Mouse (Mus musculus): Measurements from ENCODE around the gene Epha10. TPM values are rescaled to one million over a fixed set of nuclear protein-coding genes. Genes with fewer than 3 reads are reported as not detected.

Gene Epha10
- polyA plus RNA-seq, 1 experiment from 2014 or later = not detected

- WGBS (ENCODE audit: missing documents) = 88% methylated on average over 1 of the region's 1 CpGs
- no peaks in the 10 kb centered on the region for H3K36me3 ChIP-seq (ENCODE audit: inconsistent target)
- H3K4me3 ChIP-seq (ENCODE audit: inconsistent target) = no peak overlapping the region
Measured at GRCm38 (mm10) chr4:124872719-124873118, 8.0 kb upstream of the Epha10 start.

DNA sequence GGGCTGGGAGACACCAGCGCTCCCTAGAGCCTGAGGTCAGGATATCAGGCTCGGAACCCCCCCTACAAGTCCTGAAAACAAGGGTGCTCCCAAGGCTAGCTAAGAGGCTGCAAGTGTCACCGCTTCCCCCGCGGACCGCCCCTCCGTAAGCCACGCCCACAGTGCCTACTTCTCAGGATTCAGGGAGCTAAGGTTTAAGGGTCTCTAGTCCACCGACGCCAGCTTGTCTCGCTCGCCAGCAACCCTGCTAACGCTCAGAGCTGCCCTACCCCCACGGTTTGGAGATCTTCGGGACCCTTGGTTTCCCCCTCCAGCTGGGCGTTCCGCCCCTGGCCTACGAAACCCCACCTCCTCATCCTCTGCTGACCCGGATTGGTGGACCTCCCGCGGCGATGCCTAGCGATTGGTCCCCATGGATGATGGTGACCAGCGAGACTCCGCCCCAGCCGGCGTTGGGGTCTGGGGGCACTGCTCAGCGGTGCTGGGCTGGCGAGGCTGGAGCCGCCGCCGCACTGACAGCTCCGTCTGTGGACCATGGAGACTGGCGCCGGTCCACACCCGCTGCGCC, 726 bp downstream of the Epha10 start:
- H3K79me2 ChIP-seq (ENCODE audit: inconsistent target) = no peaks in the 10 kb centered on the region
- no peaks in the 10 kb centered on the region for H3K36me3 ChIP-seq (ENCODE audit: inconsistent target)
- no peak overlapping the region for H3K27ac ChIP-seq
- WGBS (ENCODE audit: missing documents) = 5% methylated on average over 37 of the region's 37 CpGs
- no peak overlapping the region for H3K4me3 ChIP-seq (ENCODE audit: inconsistent target)

More at GRCm38 (mm10) chr4:124872719-124873118, 8.0 kb upstream of the Epha10 start:
- Histone ChIP-seq H3K27ac (no peak overlapping the region), H3K79me2 (ENCODE audit: inconsistent target) (no peaks in the 10 kb centered on the region)

DNA sequence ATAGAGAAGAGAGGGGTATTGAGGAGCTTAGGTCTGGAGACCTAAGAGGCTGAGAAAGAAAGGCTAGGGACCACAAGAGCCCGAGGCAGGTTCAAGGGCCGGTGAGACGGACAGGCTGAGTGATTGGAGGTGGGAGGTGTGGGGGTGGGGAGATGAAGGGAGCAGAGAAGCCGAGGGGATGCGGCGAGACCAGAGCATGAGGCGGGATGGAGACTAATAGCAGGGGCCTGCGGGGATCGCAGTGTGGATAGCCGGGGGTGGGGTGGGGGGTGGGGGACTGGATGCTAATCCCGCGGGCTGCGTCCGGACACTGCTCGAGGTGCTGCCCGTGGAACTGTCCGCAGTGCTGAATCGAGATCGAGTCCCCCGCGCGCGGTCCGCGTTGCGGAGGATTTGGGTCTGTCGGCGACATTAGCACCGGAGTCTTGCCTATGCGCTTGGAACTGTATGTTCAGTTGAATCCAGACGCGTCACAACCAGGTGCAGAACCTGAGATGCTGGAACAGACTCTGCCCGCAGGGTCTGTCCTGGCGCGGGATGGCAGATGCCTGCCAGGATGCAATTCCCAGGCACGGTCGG, 1.5 kb downstream of the Epha10 start:
- Histone ChIP-seq H3K4me3 (ENCODE audit: inconsistent target) (no peak overlapping the region), H3K27ac (no peak overlapping the region), H3K79me2 (ENCODE audit: inconsistent target) (no peaks in the 10 kb centered on the region), H3K36me3 (ENCODE audit: inconsistent target) (no peaks in the 10 kb centered on the region)
- 5% methylated on average over 37 of the region's 37 CpGs for WGBS (ENCODE audit: missing documents)

DNA sequence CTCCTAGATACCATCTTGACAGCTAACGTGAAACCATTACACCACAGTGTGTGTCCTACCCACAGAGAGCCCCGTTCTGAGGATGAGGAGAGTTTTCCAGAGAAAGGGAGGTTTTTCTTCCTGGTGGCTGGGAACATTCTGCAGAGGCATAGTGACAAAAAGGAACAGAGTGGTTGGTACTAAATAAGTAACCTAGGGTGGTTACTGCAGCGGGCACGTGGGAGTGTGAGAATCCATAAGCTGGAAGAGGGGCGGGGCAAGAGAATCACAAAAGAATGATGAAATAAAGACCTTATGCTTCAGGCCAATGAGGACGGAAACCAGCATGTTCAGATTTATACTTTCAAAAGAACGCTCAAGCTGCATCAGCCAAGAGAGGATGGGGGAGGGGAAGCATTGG, 8.0 kb downstream of the Epha10 start:
- H3K79me2 ChIP-seq (ENCODE audit: inconsistent target) = no peaks in the 10 kb centered on the region
- no peaks in the 10 kb centered on the region for H3K36me3 ChIP-seq (ENCODE audit: inconsistent target)
- 81% methylated on average over 7 of the region's 7 CpGs for whole genome bisulfite sequencing (ENCODE audit: missing documents)
- H3K27ac ChIP-seq = no peak overlapping the region
- H3K4me3 ChIP-seq (ENCODE audit: inconsistent target) = no peak overlapping the region

- WGBS (ENCODE audit: missing documents) = 97% methylated on average over 2 of the region's 2 CpGs
- H3K27ac ChIP-seq = no peak overlapping the region
Measured at GRCm38 (mm10) chr4:124889935-124890334, 9.2 kb downstream of the Epha10 start.

DNA sequence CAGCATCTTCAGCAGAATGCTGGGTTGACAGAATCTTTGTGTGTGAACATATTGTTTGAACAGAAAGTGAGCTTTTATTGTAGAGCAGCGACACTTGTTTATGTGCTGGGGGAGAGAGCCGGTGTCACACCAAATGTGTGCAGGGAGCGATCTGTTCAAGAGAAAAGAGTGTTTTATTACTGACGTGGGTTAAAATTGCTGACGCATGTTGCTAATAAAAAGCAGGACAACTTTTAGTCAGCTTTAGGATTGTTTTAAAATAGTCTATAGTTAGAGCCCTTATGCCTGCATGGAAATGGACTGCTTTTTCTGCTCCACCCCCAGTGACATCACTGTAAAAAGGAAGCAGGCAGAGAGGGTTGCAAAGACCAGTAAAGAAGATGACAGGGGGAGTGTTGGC, 10.1 kb downstream of the Epha10 start:
- 74% methylated on average over 5 of the region's 5 CpGs for WGBS (ENCODE audit: missing documents)
- Histone ChIP-seq H3K4me3 (ENCODE audit: inconsistent target) (no peak overlapping the region), H3K27ac (no peak overlapping the region), H3K36me3 (ENCODE audit: inconsistent target) (no peaks in the 10 kb centered on the region), H3K79me2 (ENCODE audit: inconsistent target) (no peaks in the 10 kb centered on the region)

More at GRCm38 (mm10) chr4:124889935-124890334, 9.2 kb downstream of the Epha10 start:
- no peaks in the 10 kb centered on the region for H3K36me3 ChIP-seq (ENCODE audit: inconsistent target)
- no peaks in the 10 kb centered on the region for H3K79me2 ChIP-seq (ENCODE audit: inconsistent target)
- H3K4me3 ChIP-seq (ENCODE audit: inconsistent target) = no peak overlapping the region

DNA sequence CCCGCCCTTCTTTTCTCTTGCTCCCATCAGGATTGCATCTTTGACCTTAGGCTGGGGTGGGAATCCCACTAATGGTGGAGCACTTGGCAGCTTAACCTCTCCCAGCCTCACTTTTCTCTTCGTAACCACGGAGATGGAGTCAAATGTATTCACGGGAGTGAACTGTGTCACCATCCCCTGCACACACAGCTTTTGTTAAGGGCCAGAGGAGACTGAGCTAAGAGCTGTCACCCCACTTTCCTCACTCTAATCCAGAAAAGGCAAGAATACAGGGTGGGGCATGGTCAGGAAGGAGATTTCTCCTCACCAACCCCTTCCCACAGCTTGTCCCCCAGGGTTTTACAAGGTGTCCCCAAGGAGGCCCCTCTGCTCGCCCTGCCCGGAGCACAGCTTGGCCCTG, 13.1 kb downstream of the Epha10 start:
- Histone ChIP-seq H3K36me3 (ENCODE audit: inconsistent target) (no peaks in the 10 kb centered on the region), H3K4me3 (ENCODE audit: inconsistent target) (no peak overlapping the region), H3K79me2 (ENCODE audit: inconsistent target) (no peaks in the 10 kb centered on the region), H3K27ac (no peak overlapping the region)
- WGBS (ENCODE audit: missing documents) = 57% methylated on average over 6 of the region's 6 CpGs

GRCm38 (mm10) chr4:124894508-124895428, 14.1 kb downstream of the Epha10 start:
- 3% methylated on average over 76 of the region's 83 CpGs for WGBS (ENCODE audit: missing documents)
- Histone ChIP-seq H3K36me3 (ENCODE audit: inconsistent target) (no peaks in the 10 kb centered on the region), H3K27ac (no peak overlapping the region), H3K4me3 (ENCODE audit: inconsistent target) (no peak overlapping the region), H3K79me2 (ENCODE audit: inconsistent target) (no peaks in the 10 kb centered on the region)

- Histone ChIP-seq H3K79me2 (ENCODE audit: inconsistent target) (no peaks in the 10 kb centered on the region), H3K4me3 (ENCODE audit: inconsistent target) (no peak overlapping the region), H3K27ac (no peak overlapping the region), H3K36me3 (ENCODE audit: inconsistent target) (no peaks in the 10 kb centered on the region)
- 78% methylated on average over 10 of the region's 10 CpGs for WGBS (ENCODE audit: missing documents)
Measured at GRCm38 (mm10) chr4:124898428-124898827, 17.7 kb downstream of the Epha10 start.

DNA sequence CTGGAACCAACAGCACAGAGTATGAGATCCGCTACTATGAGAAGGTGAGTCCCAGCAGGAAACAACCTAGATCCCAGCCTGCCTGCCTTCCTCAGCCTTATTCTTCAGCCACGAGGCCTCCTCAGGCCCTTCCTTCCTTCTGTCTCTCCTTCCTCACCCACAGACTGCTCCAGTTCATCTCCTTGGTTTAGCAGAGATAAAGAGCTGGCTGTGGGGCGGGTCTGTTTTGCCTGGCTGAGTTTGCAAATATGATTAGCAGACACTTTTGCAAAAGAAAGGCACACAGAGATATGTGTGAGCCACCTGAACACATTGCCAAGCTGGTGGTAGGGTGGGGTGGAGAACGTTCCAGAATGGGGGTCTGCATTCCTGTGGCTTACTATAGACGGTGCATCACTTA, 19.2 kb downstream of the Epha10 start:
- Histone ChIP-seq H3K36me3 (ENCODE audit: inconsistent target) (no peaks in the 10 kb centered on the region), H3K27ac (no peak overlapping the region), H3K79me2 (ENCODE audit: inconsistent target) (no peaks in the 10 kb centered on the region), H3K4me3 (ENCODE audit: inconsistent target) (no peak overlapping the region)
- 70% methylated on average over 5 of the region's 5 CpGs for WGBS (ENCODE audit: missing documents)

- no peak overlapping the region for H3K27ac ChIP-seq
- H3K79me2 ChIP-seq (ENCODE audit: inconsistent target) = no peaks in the 10 kb centered on the region
- H3K36me3 ChIP-seq (ENCODE audit: inconsistent target) = no peaks in the 10 kb centered on the region
- no peak overlapping the region for H3K4me3 ChIP-seq (ENCODE audit: inconsistent target)
- WGBS (ENCODE audit: missing documents) = 56% methylated on average over 4 of the region's 4 CpGs
Measured at GRCm38 (mm10) chr4:124905417-124905816, 24.7 kb downstream of the Epha10 start.

DNA sequence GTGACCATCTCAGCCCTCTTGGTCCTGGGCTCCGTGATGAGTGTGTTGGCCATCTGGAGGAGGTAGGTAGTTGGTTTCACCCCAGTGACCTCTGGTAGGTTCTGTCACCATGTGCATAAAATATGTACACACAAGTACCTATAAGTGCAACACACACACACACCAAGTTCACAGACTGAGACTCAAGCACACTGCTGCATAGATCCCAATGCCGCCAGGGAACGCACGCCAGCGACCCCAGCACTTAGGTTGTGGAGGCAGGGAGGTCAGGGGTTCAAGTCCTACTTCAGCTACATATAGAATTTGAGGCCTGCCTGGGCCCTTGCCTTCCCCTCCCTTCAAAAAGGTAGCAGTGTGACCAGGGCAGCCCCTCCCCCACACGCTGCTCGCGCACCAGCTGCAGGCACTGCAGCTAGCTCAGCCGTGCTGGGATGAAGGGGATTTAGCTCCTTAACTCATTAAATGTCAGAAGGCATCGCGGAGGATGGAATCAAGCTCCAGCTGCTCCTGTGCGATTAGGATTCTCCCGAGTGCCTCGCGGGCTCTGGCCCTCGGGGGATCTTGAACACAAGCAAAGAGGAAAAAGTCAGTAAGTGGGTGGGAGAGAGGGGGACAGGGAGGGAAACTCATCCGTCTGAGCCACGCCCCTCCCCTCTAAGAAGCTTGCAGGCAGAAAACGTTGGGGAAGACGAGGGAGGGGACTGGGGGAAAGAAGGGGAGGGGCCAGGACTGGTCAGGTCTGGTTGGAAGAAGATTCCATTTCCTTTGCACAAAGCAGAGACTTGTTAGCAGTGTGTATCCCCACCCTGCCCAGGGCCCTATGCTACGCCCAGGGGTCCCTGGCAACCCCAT, 25.5 kb downstream of the Epha10 start:
- Histone ChIP-seq H3K27ac (no peak overlapping the region), H3K4me3 (ENCODE audit: inconsistent target) (no peak overlapping the region), H3K36me3 (ENCODE audit: inconsistent target) (no peaks in the 10 kb centered on the region), H3K79me2 (ENCODE audit: inconsistent target) (no peaks in the 10 kb centered on the region)
- WGBS (ENCODE audit: missing documents) = 27% methylated on average over 21 of the region's 21 CpGs

DNA sequence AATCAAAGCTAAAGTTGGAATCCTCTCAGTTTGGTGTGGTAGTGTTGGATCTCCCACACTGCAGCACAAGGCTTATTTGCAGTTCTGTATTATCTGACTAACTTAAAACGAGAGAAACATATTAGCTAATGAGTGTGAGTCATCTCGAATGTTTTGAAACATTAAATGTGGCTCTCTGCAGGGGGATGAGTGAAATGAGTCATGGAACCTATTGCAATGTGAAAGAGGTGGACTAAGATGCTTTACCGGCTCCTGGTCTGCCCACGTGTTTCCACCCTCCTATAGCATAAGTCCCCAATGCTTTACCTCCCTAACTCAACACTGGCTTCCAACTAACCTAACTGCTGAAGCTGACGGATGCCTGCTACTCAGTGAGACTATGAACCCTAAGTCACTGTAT, 47.4 kb downstream of the Epha10 start:
- Histone ChIP-seq H3K27ac (no peak overlapping the region), H3K36me3 (ENCODE audit: inconsistent target) (peaks cover 7% of the 10 kb centered on the region; the same call in 1 of the 2 replicates), H3K4me3 (ENCODE audit: inconsistent target) (no peak overlapping the region), H3K79me2 (ENCODE audit: inconsistent target) (peaks cover 43% of the 10 kb centered on the region)
- WGBS (ENCODE audit: missing documents) = 47% methylated on average over 5 of the region's 5 CpGs

All from macrophage (primary cell).